Mouse (Mus musculus) neural tube, embryonic 11.5 days (tissue): ENCODE data around the gene Zfp827. TPM values are rescaled to one million over a fixed set of nuclear protein-coding genes. Genes with fewer than 3 reads are reported as not detected.

Experiments used
- ATAC-seq: fragments of 200-750 bp; cut with Nextera tagmentation; 2 replicates; pipeline ENCODE4 v1.8.0; 2017; ENCODE audit warnings: moderate number of reproducible peaks, mild to moderate bottlenecking, moderate TSS enrichment, moderate library complexity; ENCODE audit not compliant: insufficient read depth, low FRiP score, low TSS enrichment
- DNase-seq: peaks from one replicate; pipeline ENCODE4 v3.0.0-alpha.2; 2015; ENCODE audit warnings: low spot score
- H3K27ac ChIP-seq: fragments of 300-500 bp; sonication (generic); 2 replicates; pipeline ENCODE4 v1.5.1; 2014; ENCODE audit warnings: low read depth, mild to moderate bottlenecking, low read length
- H3K27me3 ChIP-seq: fragments of 300-500 bp; sonication (generic); 2 replicates; pipeline ENCODE4 v1.6.1; 2014; ENCODE audit warnings: mild to moderate bottlenecking, low read length, mixed read lengths; ENCODE audit not compliant: control insufficient read depth, insufficient read depth
- H3K36me3 ChIP-seq: fragments of 300-500 bp; sonication (generic); 2 replicates; pipeline ENCODE4 v1.6.1; 2014; ENCODE audit warnings: mild to moderate bottlenecking, low read length, moderate library complexity, mixed read lengths; ENCODE audit not compliant: control insufficient read depth, insufficient read depth
- H3K4me1 ChIP-seq: fragments of 300-500 bp; sonication (generic); 2 replicates; pipeline ENCODE4 v1.6.1; 2014; ENCODE audit warnings: low read length, mixed read lengths; ENCODE audit not compliant: control insufficient read depth, insufficient read depth
- H3K4me2 ChIP-seq: fragments of 300-500 bp; sonication (generic); 2 replicates; pipeline ENCODE4 v1.6.1; 2014; ENCODE audit warnings: low read depth, mild to moderate bottlenecking, moderate library complexity
- H3K4me3 ChIP-seq: fragments of 300-500 bp; sonication (generic); 2 replicates; pipeline ENCODE4 v1.5.1; 2014; ENCODE audit warnings: low read depth, low read length
- H3K9ac ChIP-seq: fragments of 300-500 bp; sonication (generic); 2 replicates; pipeline ENCODE4 v1.6.1; 2014; ENCODE audit warnings: mild to moderate bottlenecking, low read length
- H3K9me3 ChIP-seq: fragments of 300-500 bp; sonication (generic); 2 replicates; pipeline ENCODE4 v1.6.1; 2016; ENCODE audit warnings: low read length; ENCODE audit not compliant: control insufficient read depth
- WGBS: fragments of 180-500 bp; shearing (Covaris S2); extraction: QIAGEN DNeasy Blood & Tissue Kit; methylation state at CpG from one replicate; pipeline ENCODE4 v1.1.7; 2014; 5-methylcytosine and 5-hydroxymethylcytosine counted together
- polyA plus RNA-seq: library from polyadenylated mRNA; unstranded; fragments of >200 nt; fragmentation: Nextera tagmentation; extraction: Ambion mirVana; gene quantifications from 2 replicates; pipeline ENCODE4 v1.2.1, GENCODE M21; 2014

The Zfp827 gene
- polyA plus RNA-seq, 1 experiment from 2014 or later, result 12.5 TPM

- Histone ChIP-seq H3K4me1 (peaks cover 5% of the 10 kb centered on the region; the same call in 1 of the 2 replicates), H3K9ac (no peak overlapping the region), H3K36me3 (peaks cover 6% of the 10 kb centered on the region; the same call in 1 of the 2 replicates), H3K27me3 (no peaks in the 10 kb centered on the region), H3K4me3 (no peak overlapping the region), H3K9me3 (no peaks in the 10 kb centered on the region), H3K27ac (no peak overlapping the region), H3K4me2 (no peak overlapping the region)
- DNase-seq (peak; percentile 1), ATAC-seq (no peak)
- WGBS, result 86% methylated on average over 3 of the region's 3 CpGs
Observed at GRCm38 (mm10) chr8:79084359-79084820, 56.2 kb downstream of the Zfp827 start.

GRCm38 (mm10) chr8:79094422-79094821 is 66.2 kb downstream of the Zfp827 start:
- Histone ChIP-seq H3K4me2 (no peak overlapping the region), H3K4me3 (no peak overlapping the region), H3K36me3 (no peaks in the 10 kb centered on the region; the same call in 1 of the 2 replicates), H3K9ac (no peak overlapping the region), H3K27ac (no peak overlapping the region), H3K4me1 (no peaks in the 10 kb centered on the region), H3K27me3 (no peaks in the 10 kb centered on the region), H3K9me3 (no peaks in the 10 kb centered on the region)
- WGBS, result 94% methylated on average over 4 of the region's 4 CpGs
- no peak for ATAC-seq
- DNase-seq, result no peak

- Histone ChIP-seq H3K27me3 (no peaks in the 10 kb centered on the region), H3K4me3 (no peak overlapping the region), H3K36me3 (no peaks in the 10 kb centered on the region; the same call in 1 of the 2 replicates), H3K9ac (no peak overlapping the region), H3K4me1 (no peaks in the 10 kb centered on the region), H3K27ac (no peak overlapping the region), H3K9me3 (no peaks in the 10 kb centered on the region), H3K4me2 (no peak overlapping the region)
- DNase-seq (no peak), ATAC-seq (no peak)
- WGBS, result 94% methylated on average over 7 of the region's 7 CpGs
Observed at GRCm38 (mm10) chr8:79095162-79095561, 66.9 kb downstream of the Zfp827 start.

- Histone ChIP-seq H3K27ac (no peak overlapping the region), H3K4me1 (no peaks in the 10 kb centered on the region), H3K27me3 (no peaks in the 10 kb centered on the region), H3K9me3 (no peaks in the 10 kb centered on the region), H3K4me2 (no peak overlapping the region), H3K9ac (no peak overlapping the region), H3K4me3 (no peak overlapping the region), H3K36me3 (no peaks in the 10 kb centered on the region; the same call in 1 of the 2 replicates)
- DNase-seq (no peak), ATAC-seq (no peak)
- WGBS, result 77% methylated on average over 11 of the region's 11 CpGs
Observed at GRCm38 (mm10) chr8:79096970-79097369, 68.7 kb downstream of the Zfp827 start.

GRCm38 (mm10) chr8:79102707-79103106 is 74.5 kb downstream of the Zfp827 start:
- no peak for ATAC-seq
- no peaks in the 10 kb centered on the region for H3K36me3 ChIP-seq
- no peak overlapping the region for H3K4me2 ChIP-seq
- no peak overlapping the region for H3K27ac ChIP-seq
- WGBS, result 86% methylated on average over 4 of the region's 4 CpGs
- DNase-seq, result no peak
- no peaks in the 10 kb centered on the region for H3K4me1 ChIP-seq
- no peaks in the 10 kb centered on the region for H3K9me3 ChIP-seq
- no peaks in the 10 kb centered on the region for H3K27me3 ChIP-seq
- H3K4me3 ChIP-seq, result no peak overlapping the region
- H3K9ac ChIP-seq, result no peak overlapping the region

- H3K9me3 ChIP-seq, result no peaks in the 10 kb centered on the region
- no peaks in the 10 kb centered on the region for H3K4me1 ChIP-seq
- 83% methylated on average over 14 of the region's 14 CpGs for WGBS
- no peak for DNase-seq
- H3K4me2 ChIP-seq, result no peak overlapping the region
- ATAC-seq, result no peak
- H3K4me3 ChIP-seq, result no peak overlapping the region
- H3K36me3 ChIP-seq, result no peaks in the 10 kb centered on the region
- no peaks in the 10 kb centered on the region for H3K27me3 ChIP-seq
- no peak overlapping the region for H3K9ac ChIP-seq
- H3K27ac ChIP-seq, result no peak overlapping the region
Observed at GRCm38 (mm10) chr8:79103185-79103878, 75.1 kb downstream of the Zfp827 start.

GRCm38 (mm10) chr8:79103923-79104580 is 75.8 kb downstream of the Zfp827 start:
- H3K4me3 ChIP-seq, result no peak overlapping the region
- DNase-seq, result no peak
- H3K27ac ChIP-seq, result no peak overlapping the region
- H3K4me2 ChIP-seq, result no peak overlapping the region
- no peaks in the 10 kb centered on the region for H3K9me3 ChIP-seq
- H3K36me3 ChIP-seq, result no peaks in the 10 kb centered on the region
- H3K4me1 ChIP-seq, result no peaks in the 10 kb centered on the region
- H3K9ac ChIP-seq, result no peak overlapping the region
- ATAC-seq, result no peak
- 63% methylated on average over 9 of the region's 9 CpGs for WGBS
- H3K27me3 ChIP-seq, result no peaks in the 10 kb centered on the region

GRCm38 (mm10) chr8:79104634-79105033 is 76.4 kb downstream of the Zfp827 start:
- Histone ChIP-seq H3K9me3 (no peaks in the 10 kb centered on the region), H3K36me3 (no peaks in the 10 kb centered on the region), H3K4me2 (no peak overlapping the region), H3K4me1 (no peaks in the 10 kb centered on the region), H3K27me3 (no peaks in the 10 kb centered on the region), H3K9ac (no peak overlapping the region), H3K4me3 (no peak overlapping the region), H3K27ac (no peak overlapping the region)
- DNase-seq (no peak), ATAC-seq (no peak)
- 84% methylated on average over 9 of the region's 9 CpGs for WGBS

- Histone ChIP-seq H3K4me2 (no peak overlapping the region), H3K27me3 (no peaks in the 10 kb centered on the region), H3K4me3 (no peak overlapping the region), H3K27ac (no peak overlapping the region), H3K9me3 (no peaks in the 10 kb centered on the region), H3K9ac (no peak overlapping the region), H3K36me3 (no peaks in the 10 kb centered on the region), H3K4me1 (no peaks in the 10 kb centered on the region)
- ATAC-seq, result no peak
- no peak for DNase-seq
- WGBS, result 81% methylated on average over 10 of the region's 10 CpGs
Observed at GRCm38 (mm10) chr8:79105186-79105585, 76.9 kb downstream of the Zfp827 start.
